Mouse (Mus musculus) lung, postnatal 0 days (tissue): ENCODE measurements around the gene Vmn1r183.

Experiments used
- CTCF ChIP-seq: IDR thresholded peaks from 2 replicates; pipeline ENCODE4 v1.5.1; 2016; ENCODE audit warnings: antibody characterized with exemption, mild to moderate bottlenecking
- EP300 ChIP-seq: IDR thresholded peaks from 2 replicates; pipeline ENCODE4 v1.6.1; 2016; ENCODE audit warnings: antibody characterized with exemption, mild to moderate bottlenecking, control low read depth

- TF ChIP-seq CTCF, result no peak
- TF ChIP-seq EP300, result no peak
Measured at GRCm38 (mm10) chr7:24082457-24083235, 29.6 kb downstream of the Vmn1r183 start.
